Mouse (Mus musculus) erythroid progenitor cell, adult 5-6 weeks (primary cell): ENCODE measurements around the gene Ppm1m. TPM values are rescaled to one million over a fixed set of nuclear protein-coding genes. Genes with fewer than 3 reads are reported as not detected.

Source experiments
- ATAC-seq: replicated peaks from 2 replicates; pipeline ENCODE4 v1.8.0; 2016; ENCODE audit warnings: moderate number of reproducible peaks, mild to moderate bottlenecking, moderate TSS enrichment, inconsistent platforms; ENCODE audit not compliant: poor library complexity, low FRiP score, severe bottlenecking
- total RNA-seq, 2 experiments: library from RNA; stranded (forward) in 1 of 2; stranded (reverse) in 1 of 2; fragments of 150-400 nt in 1 of 2; fragments of 186-747, 209-891 nt in 1 of 2; gene quantifications; 2 replicates each; pipeline versions ENCODE4 v1.2.3 to v1.2.4; 2015 to 2017; ENCODE audit warnings: low replicate concordance in 2 of 2

Ppm1m gene
- total RNA-seq (2015; ENCODE audit: low replicate concordance) (9.4 and 25.6 TPM in 2 replicates), total RNA-seq (2017; ENCODE audit: low replicate concordance) (6.1 and 10.3 TPM in 2 replicates)

DNA sequence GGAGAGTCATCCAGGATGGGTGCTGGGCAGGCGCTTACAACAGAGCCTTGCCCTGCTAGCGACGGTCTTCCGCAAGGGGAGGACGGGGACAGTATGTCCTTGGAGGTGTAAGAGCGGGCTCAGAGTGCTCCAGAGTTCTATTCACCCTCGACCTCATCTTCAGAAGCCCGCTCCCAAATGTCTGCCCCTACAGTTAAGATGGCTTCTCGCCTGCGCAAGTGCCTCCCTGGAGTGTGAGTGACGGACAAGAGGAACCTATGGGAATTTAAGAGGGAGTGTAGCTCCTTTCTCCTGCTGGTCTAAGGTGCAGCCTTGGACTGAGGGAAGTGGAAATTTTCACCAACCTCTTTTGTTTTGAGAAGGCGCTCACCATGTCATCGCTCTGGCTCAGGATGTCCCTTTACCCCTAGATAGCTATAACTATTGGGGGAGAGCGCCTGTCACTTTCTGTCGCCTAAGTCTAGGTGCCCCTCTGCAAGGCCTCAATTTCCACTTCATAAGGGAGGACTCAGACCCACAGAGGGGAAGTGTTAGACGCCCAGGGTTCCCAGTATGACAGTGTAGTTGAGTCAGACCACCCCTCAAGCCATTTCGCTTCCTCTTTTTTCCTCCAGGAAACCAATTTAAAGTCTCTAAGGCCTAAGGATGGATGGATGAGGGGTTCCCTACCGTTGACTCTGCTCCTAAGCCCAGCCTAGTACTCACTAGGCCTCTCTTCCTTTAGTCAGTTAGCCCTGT, at the start of gene Ppm1m:
Ppm1m (minus strand) TSS at position 212 of the 738 bp plus-strand sequence.
- 0 out of 2 replicates have a peak, but pooled peaks have one; percentile 6 for ATAC-seq

DNA sequence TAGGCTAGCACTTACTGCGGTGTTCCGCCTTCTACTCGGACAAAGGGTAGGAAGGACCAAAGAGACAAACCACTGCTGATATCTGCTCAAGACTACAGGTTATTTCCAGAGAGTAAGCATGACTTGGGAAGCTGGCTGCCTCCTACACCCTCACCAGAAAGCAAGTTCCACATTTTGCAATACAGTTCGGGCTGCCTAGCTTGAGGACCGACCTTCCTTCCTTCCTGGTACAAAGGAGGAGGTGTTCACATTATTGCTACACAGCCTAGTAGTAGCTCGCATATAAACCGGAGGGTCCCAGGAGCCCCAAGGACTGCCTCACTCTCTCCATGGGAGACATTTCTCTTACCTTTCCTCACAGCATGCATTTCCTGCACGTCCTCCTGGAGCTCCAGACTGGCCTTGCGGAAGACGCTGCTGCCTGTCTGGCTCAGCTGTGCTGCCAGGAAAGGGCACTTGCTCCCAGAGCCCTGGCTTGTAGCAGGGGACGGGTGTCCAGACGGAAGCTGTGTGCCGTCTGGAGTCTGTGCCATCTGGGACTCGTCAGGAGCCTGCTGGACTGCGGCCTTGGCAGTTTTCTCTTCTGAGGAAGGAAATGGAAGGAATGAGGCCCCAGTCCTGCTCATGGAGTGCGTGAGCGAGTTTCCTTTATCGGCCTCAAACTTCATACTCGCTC, 43.4 kb upstream of the Ppm1m start:
- no peak for ATAC-seq

DNA sequence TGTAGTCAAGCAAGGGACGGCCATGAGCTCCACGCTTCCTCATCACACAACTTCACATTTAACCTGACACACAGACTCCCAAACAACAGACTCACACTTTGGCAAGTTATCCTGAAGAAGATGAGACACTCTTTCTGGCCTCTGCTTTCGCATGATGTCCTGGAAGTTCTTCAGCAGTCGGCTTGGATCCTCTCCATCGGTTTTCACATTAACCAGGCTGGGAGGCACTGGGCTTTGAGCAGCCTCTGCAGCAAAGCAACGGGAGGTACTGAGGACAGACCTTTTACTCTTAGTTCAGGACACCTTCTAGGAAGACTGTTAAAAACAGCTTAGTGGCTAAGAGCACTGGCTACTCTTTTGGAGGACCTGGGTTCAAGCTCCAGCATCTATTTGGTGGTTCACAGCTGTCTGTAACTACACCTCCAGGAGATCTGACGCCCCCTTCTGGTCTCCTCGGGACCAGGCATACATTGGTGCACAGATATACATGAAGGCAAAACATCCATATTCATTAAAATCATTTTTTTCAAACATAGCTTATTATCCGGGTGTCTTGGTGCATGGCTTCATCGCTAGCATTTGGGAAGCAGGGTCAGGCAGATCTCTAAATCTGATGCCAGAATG, 42.1 kb upstream of the Ppm1m start:
- no peak for ATAC-seq

DNA sequence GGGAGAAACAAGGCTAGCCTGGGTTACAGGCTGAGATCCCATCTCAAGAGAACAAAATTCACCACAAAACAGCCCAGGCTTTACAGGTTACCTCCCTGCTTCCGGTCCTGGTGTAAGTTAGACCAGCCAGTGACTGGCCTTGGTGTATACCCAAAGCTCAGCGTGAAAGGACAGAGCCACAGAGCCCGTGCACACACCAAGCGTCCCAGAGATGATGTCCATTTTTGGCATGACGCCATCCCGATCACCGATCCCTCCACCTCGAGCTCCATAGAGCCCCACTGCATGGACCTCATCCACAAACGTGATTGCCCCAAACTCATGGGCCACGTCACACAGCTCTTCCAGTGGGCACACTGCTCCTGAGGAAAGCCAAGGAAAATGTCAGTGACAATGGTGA, 38.3 kb upstream of the Ppm1m start:
- no peak for ATAC-seq

DNA sequence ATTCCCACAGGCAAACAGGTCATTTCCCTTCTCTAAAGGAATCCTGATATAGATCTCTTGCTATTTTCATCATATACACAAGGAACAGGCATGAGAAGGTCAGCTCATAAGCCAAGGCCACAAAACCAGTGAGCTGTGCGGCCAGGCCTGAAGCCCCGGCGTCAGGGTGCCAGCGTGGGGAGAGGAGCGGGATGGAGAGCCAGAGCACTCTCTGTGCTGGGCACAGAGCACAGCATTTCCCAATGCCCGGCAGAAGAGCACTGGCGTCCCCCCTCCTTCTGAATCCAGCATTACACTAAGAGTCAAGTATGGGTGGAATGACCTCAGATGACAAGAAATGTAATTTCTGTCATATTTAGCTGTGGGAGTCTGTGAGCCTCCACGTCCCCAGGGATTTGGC, 37.9 kb upstream of the Ppm1m start:
- ATAC-seq: no peak

DNA sequence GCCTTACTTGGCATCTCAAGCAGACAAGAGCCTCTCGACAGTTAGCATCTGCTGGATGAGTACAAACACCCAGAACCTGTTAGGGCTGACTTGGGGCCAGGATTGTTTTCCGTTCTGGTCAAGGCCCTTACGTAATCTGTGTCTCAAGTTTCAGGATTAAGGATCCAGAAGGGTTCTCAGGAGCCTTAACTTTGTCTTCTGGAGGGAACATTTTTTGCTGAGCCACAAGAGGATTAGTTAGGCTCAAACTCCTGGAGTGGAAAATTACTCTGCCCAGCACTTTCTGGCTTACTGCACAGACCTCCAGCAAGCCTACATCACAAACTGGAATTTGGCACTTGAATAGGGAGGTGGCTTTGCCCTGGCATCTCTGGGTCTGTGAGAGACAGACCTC, 37.3 kb upstream of the Ppm1m start:
- no peak for ATAC-seq

DNA sequence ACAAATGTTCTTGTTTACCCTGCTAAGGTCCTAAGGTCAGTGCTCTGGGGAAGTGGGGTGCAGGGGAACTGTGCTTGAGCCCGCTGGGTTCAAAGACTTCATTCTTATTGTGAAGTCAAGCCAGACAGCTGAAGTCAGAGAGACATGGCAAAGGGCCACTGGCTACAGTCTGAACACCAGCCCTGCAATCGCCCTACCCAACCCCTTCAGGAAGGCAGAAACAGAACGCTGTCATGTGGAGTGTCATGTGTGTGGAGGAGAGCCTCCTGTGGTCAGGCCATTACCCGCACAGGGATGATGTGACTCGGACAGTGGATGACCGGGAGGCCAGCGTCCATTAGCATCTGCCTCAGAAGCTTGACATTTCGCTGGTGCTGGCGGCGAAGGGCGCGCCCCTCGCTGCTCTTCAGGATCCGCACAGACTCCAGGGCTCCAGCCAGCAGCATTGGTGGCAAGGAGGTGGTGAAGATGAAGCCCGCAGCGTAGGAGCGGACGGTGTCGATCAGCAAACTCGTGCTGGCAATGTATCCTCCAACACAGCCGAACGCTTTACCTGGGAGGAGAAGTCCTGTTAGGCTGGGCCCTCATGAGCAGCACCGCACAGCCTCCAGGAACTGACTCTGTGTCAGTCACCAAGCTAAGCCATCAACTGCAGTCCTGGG, 36.7 kb upstream of the Ppm1m start:
- ATAC-seq: no peak

DNA sequence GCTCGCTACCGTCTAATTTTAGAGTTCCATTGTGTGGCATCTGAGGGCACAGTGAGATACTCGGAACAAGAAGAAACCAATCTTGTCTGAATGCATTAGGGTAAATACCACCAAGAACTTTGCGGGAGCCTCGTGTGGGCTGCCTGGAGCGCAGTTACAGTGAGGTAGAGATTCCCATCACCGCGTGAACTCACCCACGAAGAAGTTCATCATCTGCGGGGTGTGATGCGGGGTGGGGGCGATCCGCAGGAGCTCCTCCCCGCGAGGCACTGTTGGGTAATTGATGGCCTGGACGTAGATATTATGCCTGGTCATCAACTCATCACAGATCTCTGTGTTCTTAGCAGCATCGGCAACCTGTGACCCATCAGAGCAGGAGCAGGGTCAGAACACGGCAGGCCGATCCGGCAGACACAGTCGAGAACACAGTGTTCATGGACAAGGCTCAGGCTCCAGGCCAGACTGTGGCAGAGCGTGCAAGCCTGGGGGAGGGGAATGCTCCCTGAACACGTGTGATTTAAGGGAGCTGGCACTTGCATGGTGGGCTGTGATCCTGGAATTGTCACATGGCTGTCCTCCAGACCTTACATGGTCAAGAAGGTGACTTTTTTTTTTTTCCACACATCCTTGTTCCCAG, 35.8 kb upstream of the Ppm1m start:
- no peak for ATAC-seq

DNA sequence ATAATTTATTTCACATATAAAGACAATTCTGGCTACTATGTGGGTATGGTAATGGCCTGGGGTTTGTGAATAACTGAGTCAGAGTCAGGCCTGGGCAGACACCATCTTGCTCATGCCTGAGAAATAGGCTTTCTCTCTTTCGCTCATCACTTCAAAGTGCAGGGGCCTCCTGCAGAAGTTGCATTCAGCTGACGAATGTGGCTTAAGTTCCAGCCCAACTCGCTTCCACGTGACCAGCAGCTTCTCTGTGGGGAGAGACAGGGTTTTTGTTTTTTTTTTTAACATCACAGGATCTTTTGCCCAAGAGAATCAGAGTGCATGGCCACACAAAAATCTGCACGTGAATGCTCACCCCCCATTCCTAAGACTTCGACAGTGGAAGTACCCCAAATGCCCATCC, 34.4 kb upstream of the Ppm1m start:
- no peak for ATAC-seq

DNA sequence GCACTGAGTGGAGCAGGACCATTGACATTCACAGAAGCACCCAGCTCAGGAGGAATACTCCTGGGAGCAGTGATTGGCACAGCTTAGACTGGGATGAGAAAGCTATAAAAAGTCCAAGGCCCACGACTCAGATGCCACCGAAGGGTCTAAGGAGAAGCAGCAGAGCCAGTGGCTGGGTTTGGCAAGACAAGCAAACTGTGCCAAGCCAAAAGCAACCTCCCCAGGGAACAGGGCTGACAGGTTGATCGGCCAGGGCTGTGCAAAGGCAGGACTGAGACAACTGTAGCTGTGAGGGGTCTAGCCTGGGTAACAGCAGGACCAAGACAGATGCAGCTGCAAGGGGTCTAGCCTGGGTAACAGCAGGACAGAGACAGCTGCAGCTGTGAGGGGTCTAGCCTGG, 33.4 kb upstream of the Ppm1m start:
- ATAC-seq: no peak

DNA sequence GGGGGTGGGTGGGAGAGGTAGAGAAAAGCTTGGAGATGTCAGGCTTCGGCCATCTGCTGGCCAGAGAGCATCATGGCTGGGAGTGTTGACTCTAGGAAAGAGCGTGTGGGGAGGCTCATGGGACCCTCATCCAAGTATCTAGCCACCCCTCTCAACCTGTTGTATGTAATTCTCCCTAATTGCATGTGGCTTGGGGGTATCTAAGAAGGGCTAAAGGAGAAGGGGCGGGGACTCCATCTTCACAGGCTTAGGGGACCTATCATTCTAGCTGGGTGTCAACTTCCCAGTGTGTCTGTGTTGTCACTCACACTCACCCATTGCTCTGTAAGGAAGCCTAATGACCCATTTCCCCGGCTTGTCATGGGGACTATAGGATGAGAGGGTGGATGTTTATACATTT, 32.3 kb upstream of the Ppm1m start:
- no peak for ATAC-seq

DNA sequence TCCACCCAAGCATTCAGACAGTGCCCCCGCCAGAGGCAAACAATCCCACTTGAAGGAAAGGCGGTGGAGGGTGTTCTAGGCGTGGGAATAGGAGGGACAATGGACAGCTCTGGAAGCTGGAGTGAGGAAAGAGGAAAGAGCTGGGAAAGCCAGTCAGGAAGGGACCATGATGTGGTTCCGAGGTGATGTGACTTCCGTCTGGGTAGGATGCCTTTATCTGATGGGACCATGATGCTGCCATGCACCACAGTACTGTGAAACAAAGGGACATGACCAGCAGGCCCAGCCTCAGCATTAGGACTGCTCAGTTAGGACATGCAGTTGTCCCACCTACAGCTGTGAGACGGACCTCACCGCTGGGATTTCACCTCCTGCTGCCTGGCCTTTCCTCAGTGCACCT, 31.7 kb upstream of the Ppm1m start:
- ATAC-seq: no peak

DNA sequence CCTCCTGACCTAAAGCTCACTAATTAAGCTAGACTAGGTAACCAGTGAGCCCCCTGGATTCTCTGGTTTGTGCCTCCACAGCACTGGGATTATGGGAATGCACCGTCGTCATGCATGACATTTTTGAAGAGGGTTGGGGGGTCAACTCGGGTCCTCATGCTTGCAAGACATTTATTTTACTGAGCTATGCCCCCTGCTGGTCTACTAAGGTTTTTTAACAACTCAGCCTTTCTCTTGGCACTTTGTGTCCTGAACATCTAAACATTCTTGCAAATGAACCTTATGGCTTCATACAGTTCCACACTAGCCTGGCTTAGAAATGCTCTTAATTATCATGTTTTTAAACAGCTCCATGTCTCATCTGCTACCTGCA, 31.2 kb upstream of the Ppm1m start:
- ATAC-seq: no peak

DNA sequence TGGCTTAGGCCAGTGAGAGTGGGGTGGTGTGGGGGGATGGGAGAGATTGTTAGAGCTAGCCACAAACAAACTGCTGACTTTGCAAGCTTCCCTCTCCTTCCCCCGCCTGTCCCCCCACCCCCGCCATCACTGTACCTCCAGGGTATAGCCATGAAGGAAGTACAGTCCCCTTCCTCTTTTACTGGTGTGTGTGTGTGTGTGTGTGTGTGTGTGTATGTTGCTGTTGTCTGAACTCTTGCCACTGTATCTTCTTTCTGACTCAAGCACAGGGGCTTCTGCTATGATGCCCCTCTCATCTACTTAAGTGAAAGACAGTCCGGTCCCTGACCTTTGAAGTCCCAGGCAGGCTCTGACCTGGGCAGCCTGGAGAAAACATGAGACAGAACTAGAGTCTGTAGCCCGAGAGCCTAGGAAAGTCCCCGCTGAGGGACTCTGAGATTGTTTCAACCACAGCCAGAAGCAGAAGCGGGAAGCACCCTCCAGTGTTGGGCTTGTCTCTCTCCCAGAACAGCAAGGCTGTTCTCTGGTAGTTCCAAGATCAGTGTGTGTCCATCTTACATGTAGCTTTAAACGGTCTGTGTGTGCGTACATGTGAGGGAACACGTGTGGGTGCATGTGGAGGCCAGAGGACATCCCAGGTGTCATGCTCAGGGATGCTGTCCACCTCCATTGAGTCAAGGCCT, 30.6 kb upstream of the Ppm1m start:
- no peak for ATAC-seq

DNA sequence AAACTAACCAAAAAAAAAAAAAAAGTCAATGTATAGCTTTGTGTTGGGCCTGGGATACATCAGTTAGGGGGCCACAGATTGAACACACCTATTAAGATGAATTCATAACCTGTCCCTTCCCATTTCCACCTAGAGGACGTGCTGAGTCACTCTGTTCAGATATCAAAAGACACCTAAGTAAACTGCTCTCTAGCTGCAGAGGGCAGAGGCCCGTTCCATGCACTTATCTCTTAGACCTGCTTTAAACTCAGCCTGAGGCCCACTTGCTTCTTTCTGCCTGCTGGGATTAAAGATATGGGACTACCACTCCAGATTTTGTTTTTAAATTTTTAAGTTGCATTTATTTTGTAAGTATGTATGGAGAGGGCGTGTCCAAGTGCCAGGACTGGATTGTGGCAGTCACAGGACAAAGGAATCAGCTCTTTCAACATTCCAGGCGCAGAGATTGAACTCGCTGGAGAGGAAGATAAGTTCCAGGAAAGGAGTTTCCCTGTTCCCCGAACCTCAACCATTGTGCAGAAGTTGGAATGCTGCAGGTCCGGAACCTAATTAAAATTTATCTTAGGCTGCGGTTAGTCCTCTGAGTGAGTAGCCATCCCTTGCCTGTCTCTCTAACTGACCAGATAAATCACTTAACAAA, 28.4 kb upstream of the Ppm1m start:
- ATAC-seq: no peak

DNA sequence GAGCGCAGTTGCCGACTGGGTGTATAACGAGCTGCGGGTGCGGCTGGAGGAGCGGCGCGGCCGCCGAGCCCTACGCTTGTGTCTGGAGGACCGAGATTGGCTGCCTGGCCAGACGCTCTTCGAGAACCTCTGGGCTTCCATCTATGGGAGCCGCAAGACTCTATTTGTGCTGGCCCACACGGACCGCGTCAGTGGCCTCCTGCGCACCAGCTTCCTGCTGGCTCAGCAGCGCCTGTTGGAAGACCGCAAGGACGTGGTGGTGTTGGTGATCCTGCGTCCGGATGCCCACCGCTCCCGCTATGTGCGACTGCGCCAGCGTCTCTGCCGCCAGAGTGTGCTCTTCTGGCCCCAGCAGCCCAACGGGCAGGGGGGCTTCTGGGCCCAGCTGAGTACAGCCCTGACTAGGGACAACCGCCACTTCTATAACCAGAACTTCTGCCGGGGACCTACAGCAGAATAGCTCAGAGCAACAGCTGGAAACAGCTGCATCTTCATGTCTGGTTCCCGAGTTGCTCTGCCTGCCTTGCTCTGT, 26.7 kb upstream of the Ppm1m start:
- no peak for ATAC-seq

DNA sequence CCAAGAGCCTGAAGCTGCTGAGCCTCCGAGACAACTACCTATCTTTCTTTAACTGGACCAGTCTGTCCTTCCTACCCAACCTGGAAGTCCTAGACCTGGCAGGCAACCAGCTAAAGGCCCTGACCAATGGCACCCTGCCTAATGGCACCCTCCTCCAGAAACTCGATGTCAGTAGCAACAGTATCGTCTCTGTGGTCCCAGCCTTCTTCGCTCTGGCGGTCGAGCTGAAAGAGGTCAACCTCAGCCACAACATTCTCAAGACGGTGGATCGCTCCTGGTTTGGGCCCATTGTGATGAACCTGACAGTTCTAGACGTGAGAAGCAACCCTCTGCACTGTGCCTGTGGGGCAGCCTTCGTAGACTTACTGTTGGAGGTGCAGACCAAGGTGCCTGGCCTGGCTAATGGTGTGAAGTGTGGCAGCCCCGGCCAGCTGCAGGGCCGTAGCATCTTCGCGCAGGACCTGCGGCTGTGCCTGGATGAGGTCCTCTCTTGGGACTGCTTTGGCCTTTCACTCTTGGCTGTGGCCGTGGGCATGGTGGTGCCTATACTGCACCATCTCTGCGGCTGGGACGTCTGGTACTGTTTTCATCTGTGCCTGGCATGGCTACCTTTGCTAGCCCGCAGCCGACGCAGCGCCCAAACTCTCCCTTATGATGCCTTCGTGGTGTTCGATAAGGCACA, 26.1 kb upstream of the Ppm1m start:
- ATAC-seq: no peak

DNA sequence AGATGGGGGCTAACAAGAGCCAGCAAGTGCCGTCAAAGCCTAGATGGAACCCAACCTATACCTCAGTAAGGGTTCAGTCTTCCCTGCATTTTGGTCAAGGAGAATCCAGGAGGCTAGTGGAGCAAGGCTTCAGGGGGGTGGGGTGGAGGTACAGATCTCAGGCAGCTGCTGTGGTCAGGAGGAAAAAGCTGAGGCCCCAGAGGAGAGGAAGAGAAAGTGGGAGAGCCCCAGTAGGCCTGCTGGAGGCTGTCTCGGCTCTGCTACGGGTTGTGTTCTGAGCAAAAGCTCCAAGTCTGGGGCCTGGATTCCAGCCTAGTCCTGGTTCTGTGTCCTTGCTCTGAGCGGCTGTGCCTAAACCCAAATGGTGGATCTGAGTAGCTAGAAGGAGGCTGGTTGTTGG, 23.4 kb upstream of the Ppm1m start:
- ATAC-seq: no peak
